Mouse (Mus musculus) midbrain, embryonic 10.5 days (tissue): Measurements from ENCODE around the gene Acad10. TPM values are rescaled to one million over a fixed set of nuclear protein-coding genes. Genes with fewer than 3 reads are reported as not detected.

Source experiments
- polyA plus RNA-seq: library from polyadenylated mRNA; unstranded; fragments of >200 nt; fragmentation: Nextera tagmentation; extraction: Ambion mirVana; gene quantifications from 2 replicates; pipeline ENCODE4 v1.2.1, GENCODE M21; 2016

The Acad10 gene
- polyA plus RNA-seq, 1 experiment from 2014 or later, result 3.9 TPM

Other genes starting within 250 kb of the Acad10 start
- 1.4 TPM in 2 replicates for gene Tmem116, start 208.6 kb downstream of the Acad10 start, polyA plus RNA-seq
- gene Erp29, start 208.0 kb downstream of the Acad10 start, polyA plus RNA-seq, result 150 and 156 TPM in 2 replicates
- gene Adam1b, start 157.1 kb downstream of the Acad10 start, polyA plus RNA-seq, result 0.04 TPM in 1 of 2 replicates, not detected in the other
- gene Adam1a, start 115.0 kb downstream of the Acad10 start, polyA plus RNA-seq, result 1.4 and 1.8 TPM in 2 replicates
- not detected in 2 replicates for gene Gm42878, start 115.0 kb downstream of the Acad10 start, polyA plus RNA-seq
- gene Mapkapk5, start 114.6 kb downstream of the Acad10 start, polyA plus RNA-seq, result 45.5 and 49.4 TPM in 2 replicates
- 104 and 111 TPM in 2 replicates for gene Aldh2, start 66.7 kb downstream of the Acad10 start, polyA plus RNA-seq
- 2.1 TPM in 2 replicates for gene Acad12, start 41.6 kb downstream of the Acad10 start, polyA plus RNA-seq
- 40.4 and 44.8 TPM in 2 replicates for gene Brap, start within 50 bp of the Acad10 start, polyA plus RNA-seq
- 36.6 and 37.3 TPM in 2 replicates for gene Atxn2, start 50.8 kb upstream of the Acad10 start, polyA plus RNA-seq
- 6.9 and 8.1 TPM in 2 replicates for gene Sh2b3, start 177.1 kb upstream of the Acad10 start, polyA plus RNA-seq
- gene Pheta1, start 188.5 kb upstream of the Acad10 start, polyA plus RNA-seq, result 46.7 and 52.9 TPM in 2 replicates